Mouse (Mus musculus) heart, postnatal 10 days (tissue): ENCODE measurements around the gene Gm16485. TPM values are rescaled to one million over a fixed set of nuclear protein-coding genes. Genes with fewer than 3 reads are reported as not detected.
A peak's percentile ranks its signal among the peaks of the same experiment; 100 is the strongest.

Source experiments
- DNase-seq, 2 experiments: peaks; one replicate each; pipeline ENCODE4 v3.0.0; 2021
- intact Hi-C: fragments of 180-260 bp; cut with DNase I; formaldehyde crosslinking; loops from one replicate; pipeline ENCODE4 v1.15.1; 2025
- total RNA-seq, 2 experiments: library from RNA; stranded (reverse); gene quantifications; 2 replicates each; pipeline ENCODE4 v1.2.3; 2021

Gene Gm16485
- total RNA-seq: not detected

- DNase-seq: no peak
- intact Hi-C loops: no loop called here
These were observed at the start of gene Gm16485 for GRCm38 (mm10) chr9:8971491-8971890. Gm16485 (plus strand) TSS chr9:8971791.

GRCm38 (mm10) chr9:8927561-8927960 lies 44.0 kb upstream of the Gm16485 start:
- intact Hi-C loops: no loop called here
- DNase-seq: no peak

GRCm38 (mm10) chr9:8937753-8938152 lies 33.8 kb upstream of the Gm16485 start:
- intact Hi-C loops: no loop called here
- DNase-seq: no peak

- no peak for DNase-seq
- intact Hi-C loops: no loop called here
These were observed 18.3 kb upstream of the Gm16485 start for GRCm38 (mm10) chr9:8953306-8953705.

GRCm38 (mm10) chr9:8964512-8965133 lies 7.0 kb upstream of the Gm16485 start:
- intact Hi-C loops: loop anchor here (1.0 to 10.0 kb wide), 3 partner anchors 263 to 1360 kb away; no protein-coding TSS in a partner anchor
- DNase-seq: peak; percentile 14 to 26

GRCm38 (mm10) chr9:8970240-8970639 lies 1.4 kb upstream of the Gm16485 start:
- intact Hi-C loops: no loop called here

GRCm38 (mm10) chr9:8977775-8978174 lies 6.2 kb downstream of the Gm16485 start:
- intact Hi-C loops: no loop called here

More at GRCm38 (mm10) chr9:8970240-8970639, 1.4 kb upstream of the Gm16485 start:
- peak; percentile 51 to 63 for DNase-seq

GRCm38 (mm10) chr9:8982315-8982714 lies 10.7 kb downstream of the Gm16485 start:
- intact Hi-C loops: no loop called here
- no peak for DNase-seq

More at GRCm38 (mm10) chr9:8977775-8978174, 6.2 kb downstream of the Gm16485 start:
- no peak for DNase-seq

- intact Hi-C loops: no loop called here
- no peak for DNase-seq
These were observed 24.9 kb downstream of the Gm16485 start for GRCm38 (mm10) chr9:8996494-8996893.

- intact Hi-C loops: no loop called here
- peak in 1 of 2 experiments; percentile 4 for DNase-seq
These were observed 29.6 kb downstream of the Gm16485 start for GRCm38 (mm10) chr9:9001170-9001569.

GRCm38 (mm10) chr9:9015108-9015507 lies 43.5 kb downstream of the Gm16485 start:
- DNase-seq: no peak
- intact Hi-C loops: no loop called here

Other genes starting within 250 kb of the Gm16485 start
- under 1 TPM in 1 of 2 experiments, not detected in 1; 0.05 TPM for gene Pgr, start 72.0 kb upstream of the Gm16485 start, total RNA-seq